Mouse (Mus musculus): Measurements from ENCODE around the gene Hnrnph2. TPM values are rescaled to one million over a fixed set of nuclear protein-coding genes. Genes with fewer than 3 reads are reported as not detected.

Hnrnph2 gene
- polyA plus RNA-seq (2015; fragmentation: Nextera tagmentation; extraction: Ambion mirVana), result 112 and 114 TPM in 2 replicates

GRCm38 (mm10) chrX:134600659-134601379 is at the start of gene Hnrnph2, which contains the start of gene Gla:
Hnrnph2 (plus strand) TSS chrX:134601179.
Gla (minus strand) TSS chrX:134601125.
- Histone ChIP-seq H3K9me3 (replicated peaks) (no peaks in the 10 kb centered on the region), H3K4me1 (replicated peaks) (peaks cover 4% of the 10 kb centered on the region; the same call in 1 of the 2 replicates), H3K9ac (peak within 1 kb of the TSS; percentile 60), H3K36me3 (no peaks in the 10 kb centered on the region), H3K27me3 (no peaks in the 10 kb centered on the region), H3K4me2 (peak within 1 kb of the TSS; percentile 61), H3K27ac (peak within 1 kb of the TSS; percentile 90), H3K4me3 (peak within 1 kb of the TSS; percentile 62)
- ATAC-seq (replicated peaks; ENCODE audit: insufficient number of reproducible peaks, insufficient read depth, low FRiP score, low read depth), result peak; percentile 96
- WGBS, result 16% methylated on average over 33 of the region's 33 CpGs

DNA sequence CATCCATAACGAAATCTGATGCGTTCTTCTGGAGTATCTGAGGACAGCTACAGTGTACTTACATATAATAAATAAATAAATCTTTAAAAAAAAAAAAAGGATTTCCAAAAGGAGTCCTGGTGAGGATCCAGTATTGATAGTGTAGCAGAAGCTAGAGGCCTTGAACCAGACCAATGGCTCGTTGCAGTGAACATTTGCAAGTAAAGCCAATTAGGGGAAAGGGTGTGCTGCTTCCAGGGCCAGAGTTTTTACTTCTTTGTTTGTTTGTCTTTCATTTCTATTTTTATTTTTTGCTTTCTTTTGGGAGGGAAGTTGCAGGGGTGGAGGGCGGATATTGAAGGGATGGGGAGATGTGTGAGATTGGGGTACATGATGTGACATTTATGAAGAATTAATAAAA is 47.7 kb upstream of the Hnrnph2 start:
- Histone ChIP-seq H3K9ac (no peak overlapping the region), H3K4me3 (no peak overlapping the region), H3K27me3 (no peaks in the 10 kb centered on the region), H3K4me2 (no peak overlapping the region), H3K9me3 (replicated peaks) (no peaks in the 10 kb centered on the region), H3K4me1 (replicated peaks) (no peaks in the 10 kb centered on the region), H3K36me3 (no peaks in the 10 kb centered on the region), H3K27ac (no peak overlapping the region)
- 75% methylated on average over 4 of the region's 4 CpGs for WGBS
- no peak for ATAC-seq (replicated peaks; ENCODE audit: insufficient number of reproducible peaks, insufficient read depth, low FRiP score, low read depth)

DNA sequence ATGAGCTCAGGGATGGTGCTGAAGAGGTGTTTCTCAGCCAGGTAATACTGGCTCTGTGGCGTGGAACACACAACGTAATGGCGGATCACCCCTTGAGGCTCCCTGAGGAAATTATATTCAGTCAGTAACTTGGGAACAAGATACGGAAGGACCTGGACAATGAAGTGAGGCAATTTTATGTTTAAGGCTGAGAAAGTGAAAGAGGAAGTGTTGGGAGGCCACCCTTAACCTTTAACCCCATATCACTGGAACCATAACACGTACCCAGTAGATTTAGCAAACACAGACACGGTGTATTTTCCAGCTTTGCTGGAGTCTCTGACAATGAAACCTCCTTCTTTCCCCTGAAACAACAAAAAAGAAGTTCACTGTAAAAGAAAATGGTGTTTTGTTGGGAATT is 46.6 kb upstream of the Hnrnph2 start:
- no peak overlapping the region for H3K4me3 ChIP-seq
- ATAC-seq (replicated peaks; ENCODE audit: insufficient number of reproducible peaks, insufficient read depth, low FRiP score, low read depth), result no peak

GRCm38 (mm10) chrX:134564326-134564725 is 36.7 kb upstream of the Hnrnph2 start:
- Histone ChIP-seq H3K4me1 (replicated peaks) (no peaks in the 10 kb centered on the region), H3K4me3 (no peak overlapping the region), H3K9me3 (replicated peaks) (no peaks in the 10 kb centered on the region), H3K27me3 (no peaks in the 10 kb centered on the region), H3K36me3 (no peaks in the 10 kb centered on the region), H3K27ac (no peak overlapping the region), H3K4me2 (no peak overlapping the region), H3K9ac (no peak overlapping the region)
- WGBS, result 47% methylated on average over 4 of the region's 4 CpGs
- ATAC-seq (replicated peaks; ENCODE audit: insufficient number of reproducible peaks, insufficient read depth, low FRiP score, low read depth), result no peak

More for the DNA sequence above, 46.6 kb upstream of the Hnrnph2 start:
- H3K9ac ChIP-seq, result no peak overlapping the region
- 61% methylated on average over 6 of the region's 6 CpGs for WGBS
- H3K36me3 ChIP-seq, result no peaks in the 10 kb centered on the region
- no peak overlapping the region for H3K27ac ChIP-seq
- H3K4me1 ChIP-seq (replicated peaks), result no peaks in the 10 kb centered on the region
- H3K9me3 ChIP-seq (replicated peaks), result no peaks in the 10 kb centered on the region
- H3K27me3 ChIP-seq, result no peaks in the 10 kb centered on the region
- no peak overlapping the region for H3K4me2 ChIP-seq

DNA sequence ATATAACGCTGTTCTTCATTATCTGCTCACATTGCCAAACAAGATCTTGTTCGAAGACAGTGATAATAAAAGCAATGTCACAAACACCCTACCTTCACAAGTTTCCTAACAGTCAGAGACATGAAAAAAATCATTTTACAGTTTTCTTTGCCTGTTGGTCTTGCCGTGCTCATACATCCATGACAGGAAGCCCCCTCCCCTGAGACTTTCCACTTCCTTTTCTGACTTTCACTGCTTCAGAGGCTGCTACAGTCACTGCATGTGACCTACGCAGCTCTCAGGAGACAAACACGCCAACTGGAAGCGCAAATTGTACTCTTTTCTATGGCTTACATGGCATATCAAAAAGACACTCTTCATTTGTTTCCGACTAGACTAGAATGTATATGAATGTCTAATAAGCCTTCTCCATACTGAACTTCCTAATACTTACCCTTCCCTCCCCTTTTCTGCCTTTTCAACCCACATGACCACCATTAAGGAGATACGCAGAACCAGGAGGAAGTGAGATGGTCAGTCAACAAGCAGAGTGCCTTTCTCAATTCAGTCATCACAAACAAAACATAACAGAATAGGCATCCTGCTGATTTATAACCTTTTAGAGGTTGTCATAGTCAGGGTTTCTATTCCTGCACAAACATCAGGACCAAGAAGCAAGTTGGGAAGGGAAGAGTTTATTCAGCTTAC is 34.3 kb upstream of the Hnrnph2 start:
- Histone ChIP-seq H3K9me3 (replicated peaks) (no peaks in the 10 kb centered on the region), H3K36me3 (no peaks in the 10 kb centered on the region), H3K27me3 (no peaks in the 10 kb centered on the region), H3K4me3 (no peak overlapping the region), H3K4me1 (replicated peaks) (no peaks in the 10 kb centered on the region), H3K4me2 (no peak overlapping the region), H3K27ac (no peak overlapping the region), H3K9ac (no peak overlapping the region)
- no peak for ATAC-seq (replicated peaks; ENCODE audit: insufficient number of reproducible peaks, insufficient read depth, low FRiP score, low read depth)
- WGBS, result 73% methylated on average over 8 of the region's 8 CpGs

- H3K4me3 ChIP-seq, result no peak overlapping the region
- H3K9ac ChIP-seq, result no peak overlapping the region
- no peaks in the 10 kb centered on the region for H3K36me3 ChIP-seq
- WGBS, result 80% methylated on average over 4 of the region's 4 CpGs
- ATAC-seq (replicated peaks; ENCODE audit: insufficient number of reproducible peaks, insufficient read depth, low FRiP score, low read depth), result no peak
- H3K4me2 ChIP-seq, result no peak overlapping the region
- H3K4me1 ChIP-seq (replicated peaks), result no peaks in the 10 kb centered on the region
- H3K27ac ChIP-seq, result no peak overlapping the region
- no peaks in the 10 kb centered on the region for H3K9me3 ChIP-seq (replicated peaks)
- H3K27me3 ChIP-seq, result no peaks in the 10 kb centered on the region
Observed at GRCm38 (mm10) chrX:134577896-134578295, 23.1 kb upstream of the Hnrnph2 start.

DNA sequence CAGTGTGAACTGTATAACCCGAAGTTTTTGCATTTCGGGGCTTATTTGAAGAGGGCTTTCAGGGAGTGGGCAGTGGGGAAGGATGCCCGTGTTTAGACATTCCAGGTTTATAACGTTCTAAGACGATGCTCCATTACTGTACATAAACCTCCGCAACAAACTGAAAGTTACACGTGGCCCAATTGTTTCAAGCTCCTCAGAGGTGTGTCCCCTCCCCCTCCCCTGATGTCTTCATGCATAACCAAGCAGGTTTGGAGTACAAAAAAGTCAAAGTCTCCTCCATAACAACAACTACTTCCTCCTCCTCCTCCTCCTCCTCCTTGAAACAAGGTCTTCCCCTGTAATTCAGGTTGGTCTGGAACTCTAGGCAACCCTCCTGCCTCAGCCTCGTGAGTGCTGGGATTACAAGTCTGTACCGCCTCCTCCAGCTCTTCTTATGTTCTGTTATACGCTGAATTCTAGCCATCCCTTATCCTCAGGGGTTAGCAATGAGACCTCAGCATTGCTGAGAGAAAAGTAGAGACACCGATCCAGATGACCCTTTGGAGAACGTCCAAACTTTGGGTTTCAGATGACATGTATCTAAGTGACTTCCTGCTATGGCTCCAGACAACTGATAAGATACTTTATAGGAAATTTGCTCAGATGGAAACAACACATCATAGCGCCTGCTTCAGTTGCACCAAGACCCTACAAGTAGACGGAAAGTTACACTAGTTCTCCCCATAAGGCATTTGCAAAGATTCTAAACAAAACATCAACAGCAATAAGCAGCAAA is 20.3 kb upstream of the Hnrnph2 start:
- Histone ChIP-seq H3K27ac (no peak overlapping the region), H3K4me3 (no peak overlapping the region), H3K4me1 (replicated peaks) (no peaks in the 10 kb centered on the region), H3K36me3 (no peaks in the 10 kb centered on the region), H3K9me3 (replicated peaks) (no peaks in the 10 kb centered on the region), H3K4me2 (no peak overlapping the region), H3K9ac (no peak overlapping the region), H3K27me3 (no peaks in the 10 kb centered on the region)
- 72% methylated on average over 14 of the region's 14 CpGs for WGBS
- no peak for ATAC-seq (replicated peaks; ENCODE audit: insufficient number of reproducible peaks, insufficient read depth, low FRiP score, low read depth)

- Histone ChIP-seq H3K27me3 (no peaks in the 10 kb centered on the region), H3K4me3 (no peak overlapping the region), H3K36me3 (no peaks in the 10 kb centered on the region), H3K9me3 (replicated peaks) (no peaks in the 10 kb centered on the region), H3K27ac (no peak overlapping the region), H3K4me2 (no peak overlapping the region), H3K4me1 (replicated peaks) (peaks cover 4% of the 10 kb centered on the region), H3K9ac (no peak overlapping the region)
- ATAC-seq (replicated peaks; ENCODE audit: insufficient number of reproducible peaks, insufficient read depth, low FRiP score, low read depth), result no peak
- WGBS, result 69% methylated on average over 11 of the region's 11 CpGs
Observed at GRCm38 (mm10) chrX:134582270-134582669, 18.7 kb upstream of the Hnrnph2 start.

DNA sequence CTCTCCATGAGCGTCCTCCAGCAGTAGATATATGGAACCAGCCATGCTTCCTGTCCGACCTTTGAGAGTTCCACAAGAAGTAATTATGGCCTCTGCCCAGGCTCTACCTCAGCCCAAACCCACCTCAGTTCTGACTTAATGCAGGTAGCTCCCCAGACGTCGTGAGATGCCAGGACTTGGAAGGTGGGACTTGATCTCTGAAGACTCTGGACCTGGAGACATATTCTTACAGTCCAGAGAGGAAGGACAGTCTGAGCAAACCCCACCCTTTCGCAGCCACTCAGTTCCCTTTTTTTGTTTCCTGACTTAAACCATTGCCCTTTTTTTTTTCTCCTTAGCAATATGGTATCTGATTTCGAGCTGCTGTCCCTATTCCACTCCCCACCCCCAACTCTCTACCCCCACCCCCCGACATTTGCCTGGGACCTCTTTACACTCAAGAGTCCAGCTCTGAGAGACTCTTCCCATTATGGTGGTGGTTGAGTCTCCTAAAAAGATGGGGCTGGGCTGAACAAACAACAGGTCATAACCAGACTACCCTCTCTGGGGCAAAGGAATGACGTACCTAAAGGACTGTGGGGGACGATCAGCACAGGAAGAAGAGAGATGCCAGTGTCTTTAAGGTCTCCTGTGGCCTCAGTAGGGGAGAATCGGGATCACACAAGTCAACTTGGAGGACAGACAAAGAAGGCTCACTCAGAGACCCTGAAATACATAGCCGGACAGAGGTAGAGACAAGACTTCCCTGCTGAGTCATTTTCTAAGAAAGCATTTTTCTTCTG is 17.9 kb upstream of the Hnrnph2 start, which contains the start of gene Btk:
Gene Btk (minus strand): TSS at position 683 of the 782 bp plus-strand sequence.
- peaks cover 4% of the 10 kb centered on the region for H3K4me1 ChIP-seq (replicated peaks)
- no peak for ATAC-seq (replicated peaks; ENCODE audit: insufficient number of reproducible peaks, insufficient read depth, low FRiP score, low read depth)
- no peaks in the 10 kb centered on the region for H3K36me3 ChIP-seq
- no peak within 1 kb of the TSS for H3K9ac ChIP-seq
- WGBS, result 79% methylated on average over 11 of the region's 11 CpGs
- H3K9me3 ChIP-seq (replicated peaks), result no peaks in the 10 kb centered on the region
- H3K27me3 ChIP-seq, result no peaks in the 10 kb centered on the region
- no peak within 1 kb of the TSS for H3K4me2 ChIP-seq
- no peak within 1 kb of the TSS for H3K27ac ChIP-seq
- H3K4me3 ChIP-seq, result no peak within 1 kb of the TSS

DNA sequence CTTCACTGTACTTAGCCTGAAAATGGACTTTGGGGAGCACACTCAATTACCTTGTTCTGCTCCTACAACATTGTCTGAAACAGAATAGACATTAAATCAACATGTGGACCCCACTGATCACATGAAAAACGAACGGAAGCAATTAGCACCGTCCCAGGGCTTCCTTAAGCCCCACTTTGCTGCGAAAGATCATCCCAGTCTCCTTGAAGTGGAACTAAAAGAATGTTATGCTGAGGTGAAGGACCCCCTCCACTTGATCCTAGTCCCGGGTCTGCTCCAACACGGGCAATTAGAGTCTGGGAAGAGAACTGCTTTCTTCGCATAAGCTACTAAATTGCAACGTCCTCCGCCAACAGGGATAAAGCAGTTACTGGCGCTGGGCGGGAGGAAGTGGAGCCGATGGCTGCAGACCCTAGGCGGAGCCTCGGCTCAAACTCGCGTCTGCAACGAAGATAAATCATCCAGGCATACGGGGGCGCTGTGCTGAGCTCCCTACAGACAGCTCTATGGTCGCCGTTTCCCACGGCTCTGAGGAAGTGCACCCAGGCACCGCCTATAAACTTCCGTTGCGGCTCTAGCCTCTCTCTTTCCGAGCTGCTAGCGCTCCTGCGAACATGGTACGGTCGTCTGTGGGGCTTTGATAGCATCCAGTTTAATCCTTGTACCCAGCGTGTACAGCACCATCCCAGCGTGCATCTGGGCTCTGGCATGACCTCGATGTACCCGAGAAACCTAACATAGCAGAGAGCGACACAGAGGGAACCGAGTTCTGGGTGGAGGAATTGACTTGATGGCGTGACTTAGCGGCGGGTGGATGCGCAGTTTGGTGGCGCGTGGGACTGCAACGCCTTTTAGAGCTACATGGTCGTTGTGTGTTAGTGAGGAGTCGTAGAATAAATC is 15.6 kb upstream of the Hnrnph2 start, which contains the start of gene Rpl36a:
Gene Rpl36a (plus strand): TSS at position 552 of the 900 bp plus-strand sequence.
- Histone ChIP-seq H3K27ac (peak within 1 kb of the TSS; percentile 82), H3K27me3 (no peaks in the 10 kb centered on the region), H3K36me3 (peaks cover 7% of the 10 kb centered on the region; the same call in 1 of the 2 replicates), H3K9ac (peak within 1 kb of the TSS; percentile 54), H3K4me3 (peak within 1 kb of the TSS; percentile 53), H3K4me2 (peak within 1 kb of the TSS; percentile 63), H3K4me1 (replicated peaks) (peaks cover 4% of the 10 kb centered on the region), H3K9me3 (replicated peaks) (no peaks in the 10 kb centered on the region)
- peak; percentile 94 for ATAC-seq (replicated peaks; ENCODE audit: insufficient number of reproducible peaks, insufficient read depth, low FRiP score, low read depth)
- WGBS, result 12% methylated on average over 45 of the region's 45 CpGs

Data from heart, embryonic 15.5 days (tissue).